Mouse (Mus musculus) midbrain, embryonic 10.5 days (tissue): ENCODE results near the gene Myo18b. TPM values are rescaled to one million over a fixed set of nuclear protein-coding genes. Genes with fewer than 3 reads are reported as not detected.
A peak's percentile ranks its signal among the peaks of the same experiment; 100 is the strongest.

Experiments
- DNase-seq: peaks from one replicate; pipeline ENCODE4 v3.0.0-alpha.2; 2017; ENCODE audit warnings: low spot score
- H3K27ac ChIP-seq: fragments of 300-500 bp; sonication (generic); replicated peaks from 2 replicates; pipeline ENCODE4 v1.5.1; 2016; ENCODE audit warnings: mild to moderate bottlenecking
- H3K27me3 ChIP-seq: fragments of 300-500 bp; sonication (generic); 2 replicates; pipeline ENCODE4 v1.6.1; 2016; ENCODE audit warnings: low read depth, mild to moderate bottlenecking; ENCODE audit not compliant: poor library complexity, severe bottlenecking
- H3K36me3 ChIP-seq: fragments of 300-500 bp; sonication (generic); 2 replicates; pipeline ENCODE4 v1.6.1; 2016; ENCODE audit warnings: mild to moderate bottlenecking, moderate library complexity
- H3K4me1 ChIP-seq: fragments of 300-500 bp; sonication (generic); 2 replicates; pipeline ENCODE4 v1.6.1; 2016
- H3K4me3 ChIP-seq: fragments of 300-500 bp; sonication (generic); 2 replicates; pipeline ENCODE4 v1.5.1; 2016; ENCODE audit warnings: mild to moderate bottlenecking, moderate library complexity
- H3K9me3 ChIP-seq: fragments of 300-500 bp; sonication (generic); replicated peaks from 2 replicates; pipeline ENCODE4 v1.6.1; 2016; ENCODE audit warnings: mild to moderate bottlenecking
- WGBS: fragments of 180-500 bp; shearing (Covaris S2); methylation state at CpG from one replicate; pipeline ENCODE4 v1.1.7; 2016; 5-methylcytosine and 5-hydroxymethylcytosine counted together
- polyA plus RNA-seq: library from polyadenylated mRNA; unstranded; fragments of >200 nt; fragmentation: Nextera tagmentation; extraction: Ambion mirVana; gene quantifications from 2 replicates; pipeline ENCODE4 v1.2.1, GENCODE M21; 2016

Gene Myo18b
- polyA plus RNA-seq, 1 experiment from 2014 or later: 0.63 TPM

- no peak for DNase-seq
- H3K27ac ChIP-seq: peak overlapping the region; percentile 59
- peaks cover 8% of the 10 kb centered on the region for H3K4me1 ChIP-seq
- H3K36me3 ChIP-seq: no peaks in the 10 kb centered on the region
- H3K4me3 ChIP-seq: no peak overlapping the region
- 83% methylated on average over 11 of the region's 11 CpGs for WGBS
- H3K9me3 ChIP-seq: no peaks in the 10 kb centered on the region
- 0 out of 2 replicates have a peak, but pooled peaks cover 4% of the 10 kb centered on the region for H3K27me3 ChIP-seq
Observed at GRCm38 (mm10) chr5:112833866-112834265, 62.3 kb downstream of the Myo18b start.

- WGBS: 49% methylated on average over 12 of the region's 12 CpGs
- Histone ChIP-seq H3K4me3 (no peak overlapping the region), H3K4me1 (peaks cover 36% of the 10 kb centered on the region), H3K27ac (peak overlapping the region; percentile 74), H3K36me3 (no peaks in the 10 kb centered on the region), H3K27me3 (peaks cover 12% of the 10 kb centered on the region), H3K9me3 (no peaks in the 10 kb centered on the region)
- peak; percentile 60 for DNase-seq
Observed at GRCm38 (mm10) chr5:112825091-112825794, 70.9 kb downstream of the Myo18b start.

DNA sequence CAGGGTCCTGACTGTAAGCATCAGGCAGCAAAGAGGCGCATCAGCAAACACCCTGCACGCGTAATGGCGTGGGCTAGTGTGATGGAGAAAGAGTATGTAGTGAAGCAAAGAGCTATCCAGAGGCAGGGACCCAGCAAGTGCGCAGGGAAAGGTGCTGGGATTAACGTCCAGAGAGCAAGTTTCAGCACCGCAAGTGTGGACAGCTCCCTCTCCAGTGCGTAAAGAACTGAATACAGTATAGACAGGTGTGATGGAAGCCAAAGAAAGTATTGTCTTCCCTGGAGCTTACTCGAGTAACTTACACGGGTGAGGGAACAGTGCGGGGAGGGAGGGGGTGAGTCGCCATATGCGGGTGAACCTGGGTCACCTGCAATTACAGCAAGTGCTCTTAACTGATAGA is 71.8 kb downstream of the Myo18b start:
- Histone ChIP-seq H3K4me3 (no peak overlapping the region), H3K27ac (no peak overlapping the region)

DNA sequence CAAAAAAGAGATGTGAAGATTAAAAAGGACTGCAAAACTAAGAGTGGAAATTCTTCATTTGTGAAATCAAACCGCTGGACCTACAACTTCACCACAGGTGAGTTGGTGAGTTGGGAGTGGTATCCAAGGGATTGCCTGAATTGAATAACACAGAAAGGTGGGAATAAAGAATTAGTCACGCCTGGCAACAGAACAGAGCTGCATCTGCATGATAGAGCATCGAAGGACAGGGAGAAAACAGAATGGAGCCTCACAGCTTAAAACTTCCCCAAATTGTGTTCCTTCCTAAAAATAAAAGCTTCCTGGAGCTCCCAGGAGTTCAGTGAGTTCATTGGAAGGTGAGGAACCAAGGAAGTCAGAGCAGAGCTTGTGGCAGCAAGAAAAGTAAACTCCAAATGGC is 73.7 kb downstream of the Myo18b start:
- Histone ChIP-seq H3K36me3 (no peaks in the 10 kb centered on the region), H3K27ac (no peak overlapping the region), H3K27me3 (peaks cover 8% of the 10 kb centered on the region), H3K9me3 (no peaks in the 10 kb centered on the region), H3K4me3 (no peak overlapping the region), H3K4me1 (peaks cover 24% of the 10 kb centered on the region)
- no peak for DNase-seq
- 73% methylated on average over 3 of the region's 3 CpGs for WGBS

More for the DNA sequence above, 71.8 kb downstream of the Myo18b start:
- DNase-seq: peak; percentile 42
- Histone ChIP-seq H3K27me3 (peaks cover 8% of the 10 kb centered on the region), H3K36me3 (no peaks in the 10 kb centered on the region), H3K9me3 (no peaks in the 10 kb centered on the region), H3K4me1 (peaks cover 30% of the 10 kb centered on the region)
- 44% methylated on average over 13 of the region's 13 CpGs for WGBS

- no peaks in the 10 kb centered on the region for H3K4me1 ChIP-seq
- no peak overlapping the region for H3K27ac ChIP-seq
- H3K27me3 ChIP-seq: no peaks in the 10 kb centered on the region
- no peak overlapping the region for H3K4me3 ChIP-seq
- DNase-seq: no peak
- WGBS: 90% methylated on average over 7 of the region's 7 CpGs
- no peaks in the 10 kb centered on the region for H3K9me3 ChIP-seq
- no peaks in the 10 kb centered on the region for H3K36me3 ChIP-seq
Observed at GRCm38 (mm10) chr5:112815051-112815450, 81.1 kb downstream of the Myo18b start.

DNA sequence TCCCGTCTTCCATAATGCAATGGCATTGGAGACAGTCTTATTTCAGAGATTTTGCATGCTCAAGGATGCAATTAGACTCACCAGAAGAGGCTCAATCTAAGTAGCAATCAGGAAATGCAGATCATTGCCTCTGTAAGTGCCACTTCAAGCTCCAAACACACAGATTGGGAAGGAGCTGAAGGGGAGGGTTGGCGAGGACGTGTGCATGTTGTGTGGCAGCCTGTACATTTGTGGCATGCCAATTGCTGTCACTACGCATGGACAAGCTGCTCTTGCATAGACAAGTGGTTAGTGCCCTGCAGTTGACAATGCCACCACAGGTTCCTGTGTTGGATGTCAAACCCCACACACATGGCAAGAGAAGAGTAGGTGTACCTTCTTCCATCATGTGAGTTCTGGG is 88.5 kb downstream of the Myo18b start:
- peaks cover 12% of the 10 kb centered on the region for H3K4me1 ChIP-seq
- H3K4me3 ChIP-seq: no peak overlapping the region
- H3K9me3 ChIP-seq: no peaks in the 10 kb centered on the region
- no peak for DNase-seq
- no peaks in the 10 kb centered on the region for H3K36me3 ChIP-seq
- no peak overlapping the region for H3K27ac ChIP-seq
- H3K27me3 ChIP-seq: no peaks in the 10 kb centered on the region
- WGBS: 92% methylated on average over 4 of the region's 4 CpGs

DNA sequence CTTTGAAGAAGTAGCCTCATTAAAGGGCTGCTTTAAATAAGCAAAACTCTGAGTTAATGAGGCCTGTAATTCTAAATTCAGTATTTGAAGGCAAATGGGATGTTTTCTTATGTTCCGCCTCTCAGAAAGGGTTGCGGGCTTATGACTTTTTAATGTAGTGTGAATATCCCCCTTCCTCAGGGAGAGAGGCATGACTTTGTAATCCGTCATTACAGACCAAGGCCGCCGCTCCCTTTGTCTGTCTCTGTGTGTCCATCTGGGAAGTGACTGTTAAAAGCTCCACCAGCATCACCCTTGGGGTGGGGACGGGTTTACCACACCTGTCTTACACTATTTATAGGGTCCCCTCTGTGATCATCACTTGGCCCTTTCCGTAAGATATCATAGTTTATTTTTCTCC is 100.1 kb downstream of the Myo18b start:
- Histone ChIP-seq H3K27me3 (no peaks in the 10 kb centered on the region), H3K9me3 (no peaks in the 10 kb centered on the region), H3K36me3 (no peaks in the 10 kb centered on the region), H3K27ac (0 out of 2 replicates have a peak overlapping the region, but pooled peaks have one; percentile 20), H3K4me3 (no peak overlapping the region), H3K4me1 (peaks cover 16% of the 10 kb centered on the region)
- 72% methylated on average over 7 of the region's 7 CpGs for WGBS
- DNase-seq: no peak

DNA sequence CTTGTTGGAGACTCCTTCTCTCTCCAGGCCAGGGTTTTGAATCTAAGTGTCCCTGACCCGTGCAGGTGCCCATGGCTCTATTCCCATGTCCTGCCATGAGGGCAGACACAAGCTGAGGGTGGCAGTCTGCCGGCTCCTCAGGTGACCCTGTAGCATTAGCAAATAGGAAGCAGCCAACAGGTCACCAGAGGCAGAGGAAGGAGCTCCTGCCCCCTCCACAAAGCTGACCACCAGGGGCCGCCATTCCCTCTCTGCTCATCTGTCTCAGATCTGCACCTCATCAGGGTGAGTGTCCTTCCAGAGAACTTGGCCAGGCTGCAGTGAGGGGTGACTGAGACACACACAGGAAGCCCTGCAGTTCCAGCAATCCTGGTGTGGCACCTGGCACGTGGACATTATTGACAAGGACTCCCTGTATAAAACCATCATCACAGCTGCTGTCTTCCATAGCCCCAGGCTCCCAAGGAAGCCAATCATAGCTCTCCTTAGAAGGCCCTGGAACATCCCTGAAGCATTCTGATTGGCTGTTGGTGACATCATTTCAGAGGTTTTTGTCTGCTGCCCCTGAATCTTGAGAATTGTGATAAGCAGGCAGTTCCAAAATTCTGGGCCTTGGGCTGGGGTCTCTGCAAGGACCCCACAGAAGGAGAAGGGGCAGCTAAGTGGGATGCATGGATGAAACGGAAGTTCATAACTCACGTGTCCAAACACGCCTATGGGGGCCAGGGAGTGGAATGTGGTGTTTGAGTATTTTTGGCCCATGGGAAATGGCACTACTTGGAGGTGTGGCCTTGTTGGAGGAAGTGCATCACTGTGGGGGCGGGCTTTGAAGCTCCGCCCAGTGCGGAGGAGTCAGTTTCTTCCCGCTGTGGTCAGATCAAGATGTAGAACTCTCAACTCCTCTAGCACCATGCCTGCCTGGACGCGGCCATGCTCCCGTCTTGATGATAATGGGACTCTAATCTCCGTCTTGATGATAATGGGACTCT is 104.1 kb downstream of the Myo18b start:
- Histone ChIP-seq H3K27ac (no peak overlapping the region), H3K36me3 (no peaks in the 10 kb centered on the region), H3K4me1 (peaks cover 16% of the 10 kb centered on the region), H3K27me3 (no peaks in the 10 kb centered on the region), H3K4me3 (no peak overlapping the region), H3K9me3 (no peaks in the 10 kb centered on the region)
- 78% methylated on average over 15 of the region's 15 CpGs for whole genome bisulfite sequencing
- DNase-seq: peak; percentile 20

DNA sequence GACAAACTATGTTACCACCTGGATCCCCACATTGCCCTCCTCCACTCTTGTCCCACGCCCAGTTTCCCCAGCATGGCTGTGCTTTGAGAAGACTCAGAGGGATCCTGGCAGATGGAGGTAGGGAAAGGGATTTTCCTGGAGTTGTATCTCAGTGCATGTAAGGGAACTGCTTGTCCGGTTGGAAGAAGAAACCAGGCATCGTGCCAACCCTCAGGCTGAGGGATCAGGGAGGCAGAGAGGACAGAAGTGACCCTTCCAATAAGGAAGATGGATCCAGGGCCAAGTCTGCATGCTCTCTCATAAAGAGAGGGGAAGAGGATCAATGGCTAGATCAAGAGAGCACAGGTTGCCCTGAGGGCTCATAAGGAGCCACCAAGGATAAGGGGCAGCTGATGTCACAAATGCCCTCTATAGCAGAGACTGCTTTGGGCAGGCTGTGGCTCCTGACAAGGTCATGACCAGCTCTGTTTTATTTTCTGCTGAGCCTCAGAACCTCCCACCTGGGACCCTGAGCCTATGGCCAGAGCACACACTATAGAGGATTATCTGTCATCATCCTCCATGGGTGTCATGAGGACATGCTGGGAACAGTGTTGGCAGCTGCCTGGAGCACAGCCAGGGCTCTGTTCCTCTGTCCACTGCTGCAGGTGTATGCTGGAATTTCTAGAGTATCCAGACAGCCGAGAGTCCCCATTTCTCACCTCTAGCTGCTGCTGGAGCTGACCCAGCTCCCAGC is 105.6 kb downstream of the Myo18b start:
- H3K4me1 ChIP-seq: peaks cover 6% of the 10 kb centered on the region; the same call in 1 of the 2 replicates
- no peaks in the 10 kb centered on the region for H3K27me3 ChIP-seq
- no peak overlapping the region for H3K27ac ChIP-seq
- no peak overlapping the region for H3K4me3 ChIP-seq
- no peaks in the 10 kb centered on the region for H3K9me3 ChIP-seq
- 77% methylated on average over 4 of the region's 4 CpGs for WGBS
- no peak for DNase-seq
- H3K36me3 ChIP-seq: no peaks in the 10 kb centered on the region

- no peak overlapping the region for H3K27ac ChIP-seq
- H3K4me1 ChIP-seq: 0 out of 2 replicates have a peak, but pooled peaks cover 2% of the 10 kb centered on the region
- no peaks in the 10 kb centered on the region for H3K36me3 ChIP-seq
- H3K9me3 ChIP-seq: no peaks in the 10 kb centered on the region
- 89% methylated on average over 2 of the region's 2 CpGs for WGBS
- H3K27me3 ChIP-seq: no peaks in the 10 kb centered on the region
- no peak for DNase-seq
- H3K4me3 ChIP-seq: no peak overlapping the region
Observed at GRCm38 (mm10) chr5:112788441-112788840, 107.7 kb downstream of the Myo18b start.

- Histone ChIP-seq H3K4me3 (no peak overlapping the region), H3K9me3 (no peaks in the 10 kb centered on the region), H3K27ac (no peak overlapping the region), H3K36me3 (no peaks in the 10 kb centered on the region), H3K4me1 (0 out of 2 replicates have a peak, but pooled peaks cover under 1% of the 10 kb centered on the region), H3K27me3 (no peaks in the 10 kb centered on the region)
- 91% methylated on average over 6 of the region's 6 CpGs for WGBS
- no peak for DNase-seq
Observed at GRCm38 (mm10) chr5:112786788-112787187, 109.4 kb downstream of the Myo18b start.

- Histone ChIP-seq H3K27me3 (no peaks in the 10 kb centered on the region), H3K27ac (no peak overlapping the region), H3K4me1 (no peaks in the 10 kb centered on the region), H3K9me3 (no peaks in the 10 kb centered on the region), H3K4me3 (no peak overlapping the region), H3K36me3 (no peaks in the 10 kb centered on the region)
- DNase-seq: no peak
- 83% methylated on average over 8 of the region's 8 CpGs for WGBS
Observed at GRCm38 (mm10) chr5:112786031-112786430, 110.1 kb downstream of the Myo18b start.
